Mouse (Mus musculus) liver, embryonic 14.5 days (tissue): ENCODE data around the gene Pgap2.
"Not testable (repeated sequence)": the region's sequence is repeated elsewhere in the genome, so short reads cannot be mapped to it uniquely, and the experiment has no call there.

ENCODE experiments used
- CTCF ChIP-seq: IDR thresholded peaks from 2 replicates; pipeline ENCODE4 v1.5.1; 2016; ENCODE audit warnings: antibody characterized with exemption, low read depth, control low read depth
- EP300 ChIP-seq: IDR thresholded peaks from 2 replicates; pipeline ENCODE4 v1.6.1; 2016; ENCODE audit warnings: antibody characterized with exemption, low read depth

DNA sequence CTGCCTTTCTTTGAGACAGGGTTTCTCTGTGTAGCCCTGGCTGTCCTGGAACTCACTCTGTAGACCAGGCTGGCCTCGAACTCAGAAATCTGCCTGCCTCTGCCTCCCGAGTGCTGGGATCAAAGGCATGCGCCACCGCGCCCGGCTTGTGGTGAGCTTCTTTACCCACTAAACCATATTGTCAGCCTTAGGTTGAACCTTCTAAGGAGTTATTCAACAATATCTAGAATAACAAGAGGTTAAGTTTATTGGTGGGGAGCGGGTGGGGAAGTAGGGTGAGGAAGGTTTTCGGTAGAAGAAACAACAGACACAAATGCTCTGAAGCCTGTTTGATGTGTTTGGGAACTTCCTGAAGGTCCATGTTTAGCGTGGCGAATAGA, 56.0 kb downstream of the Pgap2 start:
- not testable (repeated sequence) for TF ChIP-seq EP300, CTCF
